Mouse (Mus musculus): ENCODE measurements around the gene Adamts6.

DNA sequence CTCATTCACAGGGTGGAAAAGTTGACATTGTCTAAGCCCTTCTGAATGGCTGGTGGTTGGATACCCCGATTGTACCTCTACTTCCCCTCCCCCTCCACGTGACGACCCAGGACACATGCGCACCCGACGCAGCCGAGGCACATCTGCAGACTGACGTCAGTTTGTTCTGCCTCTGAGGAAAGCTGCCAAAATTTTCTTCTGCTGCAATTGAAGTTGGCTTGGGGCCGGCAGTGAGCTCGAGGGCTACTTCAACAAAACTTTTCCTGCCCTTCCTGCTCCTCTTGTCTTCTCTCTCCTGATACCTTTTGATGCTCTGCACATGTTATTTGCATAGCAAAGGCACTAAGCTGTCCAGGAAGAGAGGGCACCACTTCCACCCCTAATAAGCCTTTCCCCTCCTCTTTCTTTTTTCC is 732 bp upstream of the Adamts6 start:
- TF ChIP-seq ZC3H11A (IDR thresholded peaks at IDR 0.05; ENCODE audit: low read depth, low read length) (no peak), POLR2A (IDR thresholded peaks at IDR 0.05; ENCODE audit: control insufficient read depth in 1 of 2, insufficient read depth in 1 of 2, low read depth in 1 of 2, low read length in 2 of 2, poor library complexity in 1 of 2) (no peak; a peak in 1 of 4 replicates), CTCF (IDR thresholded peaks at IDR 0.05 in 2 of 3, conservative IDR thresholded peaks at IDR 0.05 in 1 of 3; ENCODE audit: control insufficient read depth in 1 of 3, insufficient read depth in 1 of 3, low read depth in 2 of 3, low read length in 3 of 3, poor library complexity in 1 of 3, severe bottlenecking in 1 of 3) (no peak)

Data from MEL (cell line).